Mouse (Mus musculus) neutrophil, adult 5-6 weeks (primary cell): Measurements from ENCODE around the gene Nckap1l. TPM values are rescaled to one million over a fixed set of nuclear protein-coding genes. Genes with fewer than 3 reads are reported as not detected.

Experiments
- ATAC-seq: fragments of 151-379, 151-347 bp; 2 replicates; pipeline ENCODE4 v1.8.0; 2017; ENCODE audit warnings: mild to moderate bottlenecking, moderate TSS enrichment; ENCODE audit not compliant: insufficient number of reproducible peaks, poor library complexity, low FRiP score, severe bottlenecking; ENCODE audit errors: extremely low read depth
- total RNA-seq: library from RNA; stranded (forward); fragments of 200-1000 nt; gene quantifications from 2 replicates; pipeline ENCODE4 v1.2.3, GENCODE M21; 2017

The Nckap1l gene
- total RNA-seq, 1 experiment from 2014 or later = 385 TPM

- no peak for ATAC-seq
Observed at GRCm38 (mm10) chr15:103534054-103534620, 80.5 kb downstream of the Nckap1l start.

DNA sequence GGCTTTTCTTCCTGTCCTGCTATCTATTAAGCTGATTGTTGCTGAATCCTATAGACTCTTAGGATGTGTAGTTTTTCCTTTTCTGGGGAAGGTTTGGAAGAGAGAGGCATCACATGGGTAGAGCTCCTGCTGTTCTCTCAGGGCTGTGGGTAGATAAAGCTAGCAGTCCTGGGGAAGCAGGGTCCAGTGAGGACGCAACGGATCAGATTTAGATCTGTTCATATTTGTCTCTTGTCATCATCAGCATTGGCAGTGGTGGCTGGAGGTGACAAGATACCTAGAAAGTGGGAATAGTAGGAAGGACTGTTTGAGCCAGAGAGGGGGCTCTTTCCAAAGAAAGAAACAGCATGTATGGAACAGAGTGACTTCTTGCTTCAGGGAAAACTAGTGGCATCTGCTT, 81.4 kb downstream of the Nckap1l start:
- ATAC-seq = no peak

GRCm38 (mm10) chr15:103535786-103536185, 82.2 kb downstream of the Nckap1l start:
- ATAC-seq = no peak

GRCm38 (mm10) chr15:103536456-103536855, 82.9 kb downstream of the Nckap1l start:
- ATAC-seq = no peak

DNA sequence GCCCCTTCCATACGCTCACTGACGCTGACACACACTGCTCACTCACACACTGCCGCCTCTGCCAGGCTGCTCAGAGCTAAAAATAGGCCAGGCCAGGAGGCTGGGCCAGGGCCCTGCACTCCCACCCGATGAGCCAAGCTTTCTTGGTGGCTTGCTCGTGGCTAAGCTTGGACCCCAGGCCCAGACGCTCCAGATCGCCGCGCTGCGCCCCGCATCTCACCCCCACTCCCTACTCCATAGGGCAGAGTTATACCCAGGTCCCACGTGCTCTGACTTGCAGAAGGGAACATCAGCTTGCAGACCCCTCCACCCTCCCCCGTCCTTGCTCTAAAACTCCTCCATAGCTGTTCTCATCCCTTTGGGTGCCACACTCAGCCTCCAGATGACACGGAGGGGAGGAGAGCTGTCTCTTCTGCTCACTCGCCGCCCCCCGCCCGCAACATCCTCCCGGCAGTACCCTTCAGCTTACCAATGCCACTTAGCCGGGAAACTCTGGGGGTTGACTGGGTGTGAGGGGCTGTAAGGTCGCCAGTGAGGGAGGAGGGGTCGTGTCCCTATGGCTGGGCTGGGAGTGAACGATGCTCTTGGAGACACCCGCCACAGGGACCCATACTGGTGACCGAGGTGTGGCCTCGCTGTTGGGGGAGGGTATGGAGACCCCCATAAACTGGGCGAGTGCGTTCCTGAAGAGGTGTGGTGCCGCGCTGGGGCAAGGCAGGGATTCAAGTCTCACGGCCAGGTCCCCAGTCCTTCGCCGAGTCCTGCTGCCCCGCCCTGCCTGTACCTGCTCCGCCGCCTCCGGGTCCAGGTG, 83.6 kb downstream of the Nckap1l start:
- no peak for ATAC-seq

GRCm38 (mm10) chr15:103537822-103538213, 84.2 kb downstream of the Nckap1l start, which contains the start of gene Ppp1r1a:
TSS of gene Ppp1r1a (minus strand) at chr15:103538003.
- ATAC-seq = no peak

DNA sequence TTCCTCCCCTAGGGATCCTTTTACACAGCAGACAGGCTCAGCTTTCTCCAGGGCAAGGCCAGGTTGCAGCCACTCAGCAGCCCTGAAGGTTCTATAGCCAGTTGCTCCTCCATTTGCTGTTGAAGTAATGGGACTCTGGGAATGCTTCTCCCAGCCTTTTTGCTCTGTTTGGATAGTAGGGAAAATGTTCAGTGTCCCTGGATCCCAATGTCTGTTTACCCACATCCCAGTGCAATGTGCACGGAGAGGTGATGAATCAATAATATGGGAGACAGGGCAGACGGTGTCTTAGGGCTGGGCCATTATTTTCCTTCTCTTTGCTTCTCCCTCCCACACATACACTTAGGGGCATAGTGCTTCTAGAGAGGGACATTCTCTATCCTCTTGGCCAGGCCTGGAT, 85.7 kb downstream of the Nckap1l start:
- ATAC-seq = no peak

DNA sequence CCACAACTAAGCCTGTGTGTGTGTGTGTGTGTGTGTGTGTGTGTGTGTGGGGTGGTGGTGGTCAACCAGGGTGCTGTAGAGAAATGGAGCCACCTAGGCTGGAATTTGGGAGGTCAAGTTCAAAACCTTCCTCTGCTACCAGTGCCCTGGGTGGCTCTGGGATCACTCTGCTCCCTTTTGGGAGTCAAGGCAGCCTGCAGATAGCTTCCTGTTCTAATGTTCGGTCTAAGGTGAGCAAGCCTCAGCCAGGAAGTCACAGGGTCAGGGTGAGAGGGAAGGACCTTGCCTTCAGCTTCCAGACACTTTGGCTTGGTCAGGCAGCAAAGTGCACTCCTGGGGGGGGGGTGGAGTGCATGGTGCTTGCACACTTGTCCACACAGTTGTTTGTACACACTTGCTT, 87.1 kb downstream of the Nckap1l start:
- no peak for ATAC-seq

GRCm38 (mm10) chr15:103542526-103542925, 88.9 kb downstream of the Nckap1l start:
- no peak for ATAC-seq

- no peak for ATAC-seq
Observed at GRCm38 (mm10) chr15:103547983-103548382, 94.4 kb downstream of the Nckap1l start.

Other genes starting within 250 kb of the Nckap1l start
- 22.6 and 25.5 TPM in 2 replicates for gene Cbx5, start 214.0 kb upstream of the Nckap1l start, total RNA-seq
- gene Hnrnpa1, start 213.4 kb upstream of the Nckap1l start, total RNA-seq = 345 and 352 TPM in 2 replicates
- 195 and 199 TPM in 2 replicates for gene Nfe2, start 195.4 kb upstream of the Nckap1l start, total RNA-seq
- gene Copz1, start 181.1 kb upstream of the Nckap1l start, total RNA-seq = 47.4 and 48.1 TPM in 2 replicates
- gene Gpr84, start 143.2 kb upstream of the Nckap1l start, total RNA-seq = 0.49 TPM in 1 of 2 replicates, not detected in the other
- gene Zfp385a, start 113.7 kb upstream of the Nckap1l start, total RNA-seq = 1.9 and 3.1 TPM in 2 replicates
- 11.8 and 15.2 TPM in 2 replicates for gene Itga5, start 87.0 kb upstream of the Nckap1l start, total RNA-seq
- gene Gtsf1, start 23.3 kb upstream of the Nckap1l start, total RNA-seq = 1.1 TPM in 1 of 2 replicates, not detected in the other
- gene Gtsf2, start 5.3 kb upstream of the Nckap1l start, total RNA-seq = not detected in 2 replicates
- 68.0 and 76.0 TPM in 2 replicates for gene Pde1b, start 49.2 kb downstream of the Nckap1l start, total RNA-seq
- gene Ppp1r1a, start 84.2 kb downstream of the Nckap1l start, total RNA-seq = not detected in 2 replicates
- gene Glycam1, start 111.3 kb downstream of the Nckap1l start, total RNA-seq = not detected in 2 replicates